Mouse (Mus musculus): ENCODE results near the gene Fmo9. TPM values are rescaled to one million over a fixed set of nuclear protein-coding genes. Genes with fewer than 3 reads are reported as not detected.

The Fmo9 gene
- polyA plus RNA-seq, 1 experiment from 2014 or later, result not detected

Small RNAs within 50 kb of the gene (microRNA-seq; reads per million reads assigned to microRNA genes)
- not detected for gene Gm22992

Other genes starting within 250 kb of the Fmo9 start
- gene Gm4846, start 184.3 kb downstream of the Fmo9 start, polyA plus RNA-seq (2014; fragmentation: Nextera tagmentation; extraction: Ambion mirVana), result not detected in 2 replicates
- gene Gm4847, start 34.2 kb downstream of the Fmo9 start, polyA plus RNA-seq (2014; fragmentation: Nextera tagmentation; extraction: Ambion mirVana), result not detected in 2 replicates

Data from midbrain, embryonic 14.5 days (tissue).